In the genomic region with DNA sequence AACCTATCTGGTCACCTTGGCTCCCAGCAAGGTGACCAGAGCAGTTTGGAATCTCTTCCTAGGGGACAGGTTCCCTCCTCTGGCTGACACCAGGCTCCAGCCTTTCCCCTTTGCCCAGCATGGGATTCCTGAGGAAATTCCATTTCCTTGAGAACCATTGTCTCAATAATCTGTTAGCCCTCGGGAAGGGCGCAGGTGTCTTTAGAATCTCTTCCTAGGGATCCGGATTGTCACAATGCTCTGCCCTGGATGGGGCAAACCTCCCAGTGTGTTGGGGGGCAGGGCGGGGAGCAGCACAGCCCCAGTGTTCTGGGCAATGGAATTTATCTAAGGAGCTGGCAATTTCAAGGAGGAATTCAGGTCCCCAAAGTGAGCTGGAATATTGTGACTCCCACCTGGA, we compare ENCODE assay signal across 26 mouse cellular contexts. TPM values are rescaled to one million over a fixed set of nuclear protein-coding genes. Genes with fewer than 3 reads are reported as not detected.
DNase-seq lines count a peak whose midpoint lies in the region; ATAC-seq and TF ChIP-seq lines count a peak whose summit lies in the region.
"Had no signal": no experiment of that assay in that cellular context is flagged by ENCODE, and none has a peak within 500 bp of the region (broad histone marks: within the 10 kb centered on the region; RNA-seq: fewer than 3 reads in every experiment).

No protein-coding gene starts in this region.

- peak overlapping the region; percentile 24 for H3K4me3 ChIP-seq in E14TG2a.4 (replicated peaks; ENCODE audit: low read length)
- H3K4me3 ChIP-seq: embryonic facial prominence, embryonic 10.5 days; embryonic facial prominence, embryonic 12.5 days; forebrain, embryonic 13.5 days; forebrain, embryonic 15.5 days had no signal

- H3K4me1 ChIP-seq in E14TG2a.4 (replicated peaks; ENCODE audit: low read depth, low read length): peaks cover 77% of the 10 kb centered on the region
- H3K4me1 ChIP-seq: embryonic facial prominence, embryonic 12.5 days; forebrain, embryonic 13.5 days; forebrain, embryonic 15.5 days had no signal

- no peaks in the 10 kb centered on the region for H3K27me3 ChIP-seq in E14TG2a.4 (ENCODE audit: insufficient read depth, low read length)
- H3K27me3 ChIP-seq: CH12.LX; embryonic facial prominence, embryonic 12.5 days; forebrain, embryonic 13.5 days; forebrain, embryonic 15.5 days; Patski had no signal

- ATAC-seq in megakaryocyte progenitor cell, adult 5-6 weeks (replicated peaks; ENCODE audit: poor library complexity): no peak
- ATAC-seq: activated CD4-positive, CD25-positive, alpha-beta regulatory T cell, adult 4 months; CD4-positive, CD25-positive, alpha-beta regulatory T cell, adult 4 months; forebrain, embryonic 13.5 days; forebrain, embryonic 15.5 days; forebrain, postnatal 0 days; Patski had no signal

- TF ChIP-seq CTCF in E14TG2a.4 (conservative IDR thresholded peaks at IDR 0.05; ENCODE audit: low read length): no peak

- no peaks in the 10 kb centered on the region for H3K36me3 ChIP-seq in E14TG2a.4 (ENCODE audit: insufficient read depth, low read length)
- H3K36me3 ChIP-seq: embryonic facial prominence, embryonic 10.5 days; embryonic facial prominence, embryonic 12.5 days; forebrain, embryonic 15.5 days; G1E had no signal

- DNase-seq in ES-CJ7 (ENCODE audit: low read depth, low spot score): peak; percentile 98
- DNase-seq in R1 (ENCODE audit: low read depth, low spot score): peak; percentile 99
- DNase-seq in thymus, postnatal 10 days (ENCODE audit: low spot score in 2 of 2): no peak
- DNase-seq in liver: no peak
- DNase-seq: adrenal gland, adult 8-10 months; adrenal gland, postnatal 14 days; adrenal gland, postnatal 36 days; B cell, adult 2 months; cerebellum, adult 11-12 months; cerebellum, adult 2 months; cerebellum, adult 9-10 months; cerebellum, postnatal 10 days; cerebellum, postnatal 25 days; forebrain, postnatal 0 days had no signal

- no peaks in the 10 kb centered on the region for H3K9me3 ChIP-seq in E14TG2a.4 (ENCODE audit: low read length)
- H3K9me3 ChIP-seq: embryonic facial prominence, embryonic 10.5 days; embryonic facial prominence, embryonic 12.5 days; forebrain, embryonic 13.5 days; forebrain, embryonic 15.5 days; G1E had no signal

RNA-seq across cellular contexts. Expression of a gene that starts 37.5 kb away (rescaled TPM):
- not detected in 2 replicates for total RNA-seq in megakaryocyte progenitor cell, adult 5-6 weeks (2015)
- not detected in 2 replicates for total RNA-seq in megakaryocyte progenitor cell, adult 5-6 weeks (2017)
- total RNA-seq: adrenal gland, adult 18-20 months; adrenal gland, adult 8-10 months; adrenal gland, postnatal 14 days; adrenal gland, postnatal 36 days; forebrain, postnatal 0 days had no signal

RNA-seq across cellular contexts. Expression of a gene that starts 43.0 kb away (rescaled TPM):
- total RNA-seq in megakaryocyte progenitor cell, adult 5-6 weeks (2015): 0.83 and 1.4 TPM in 2 replicates
- total RNA-seq in megakaryocyte progenitor cell, adult 5-6 weeks (2017): 2.3 and 2.7 TPM in 2 replicates
- total RNA-seq: CH12.LX; forebrain, postnatal 0 days had no signal

Comparison
In these comparisons a context has a peak if more than half of its experiments do, and no peak if none do; other contexts are left out.
1. DNase-seq: peak in ES-CJ7 (single experiment) and R1 (single experiment); none in thymus, postnatal 10 days (0 of 2) and liver (single experiment).